Comparison of ENCODE assay signal across 8 mouse cellular contexts in the genomic region with DNA sequence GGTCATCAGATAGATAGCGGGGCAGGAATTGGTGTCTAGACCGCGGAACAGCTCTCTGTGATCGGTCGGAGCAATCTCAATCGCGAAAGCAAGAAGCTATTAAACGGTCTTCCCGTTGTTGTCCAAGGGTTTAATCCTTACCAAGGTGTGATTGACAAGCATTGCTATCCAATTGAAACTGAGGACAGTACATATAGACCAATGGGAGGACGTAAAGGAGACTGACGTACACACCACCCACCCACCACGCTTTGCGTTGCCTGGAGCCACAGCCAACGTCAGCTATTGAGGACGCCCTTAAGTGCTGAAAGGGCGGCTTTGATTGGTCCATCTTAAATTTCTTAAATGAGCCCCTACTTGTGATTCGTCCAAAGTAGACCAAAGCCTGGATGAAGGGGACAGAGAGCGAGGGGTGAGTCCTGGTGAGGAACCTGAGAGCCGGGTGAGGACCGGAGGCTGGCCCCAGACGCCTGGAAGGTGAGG. TPM values are rescaled to one million over a fixed set of nuclear protein-coding genes. Genes with fewer than 3 reads are reported as not detected.
A peak's percentile ranks its signal among the peaks of the same experiment; 100 is the strongest.
DNase-seq lines count a peak whose midpoint lies in the region; ATAC-seq and TF ChIP-seq lines count a peak whose summit lies in the region.

A gene (plus strand): TSS at position 295 of the 483 bp plus-strand sequence.

- TF ChIP-seq POLR2A in CH12.LX (IDR thresholded peaks at IDR 0.05; ENCODE audit: low read depth, low read length), result peak; percentile 67; the same call in 1 of the 2 replicates

- H3K36me3 ChIP-seq in CH12.LX (replicated peaks in 1 of 2; ENCODE audit: control insufficient read depth in 1 of 2, insufficient read depth in 1 of 2, low read length in 1 of 2), result no peaks in the 10 kb centered on the region
- H3K36me3 ChIP-seq in forebrain, embryonic 11.5 days (ENCODE audit: control insufficient read depth, insufficient read depth, low read length), result no peaks in the 10 kb centered on the region
- H3K36me3 ChIP-seq in heart, embryonic 16.5 days (ENCODE audit: control insufficient read depth, insufficient read depth), result no peaks in the 10 kb centered on the region
- H3K36me3 ChIP-seq in liver, embryonic 15.5 days (replicated peaks), result no peaks in the 10 kb centered on the region
- H3K36me3 ChIP-seq in neural tube, embryonic 12.5 days, result no peaks in the 10 kb centered on the region

- H3K27ac ChIP-seq in CH12.LX (ENCODE audit: insufficient read depth, low read depth), result no peak within 1 kb of the TSS
- peak within 1 kb of the TSS; percentile 69 for H3K27ac ChIP-seq in forebrain, embryonic 11.5 days (ENCODE audit: low read depth, low read length)
- H3K27ac ChIP-seq in heart, embryonic 16.5 days (ENCODE audit: low read length), result peak within 1 kb of the TSS; percentile 68
- H3K27ac ChIP-seq in liver, embryonic 15.5 days (replicated peaks), result peak within 1 kb of the TSS; percentile 76
- no peak within 1 kb of the TSS for H3K27ac ChIP-seq in neural tube, embryonic 12.5 days

- peak within 1 kb of the TSS; percentile 72 for H3K9ac ChIP-seq in CH12.LX (ENCODE audit: insufficient read depth, low read depth)
- H3K9ac ChIP-seq in forebrain, embryonic 11.5 days (ENCODE audit: low read length), result peak within 1 kb of the TSS; percentile 83
- peak within 1 kb of the TSS; percentile 79 for H3K9ac ChIP-seq in heart, embryonic 16.5 days (ENCODE audit: low read length)
- peak within 1 kb of the TSS; percentile 65 for H3K9ac ChIP-seq in liver, embryonic 15.5 days
- peak within 1 kb of the TSS; percentile 66 for H3K9ac ChIP-seq in neural tube, embryonic 12.5 days

- dilution Hi-C loops in CH12.LX (cut with MboI; ENCODE audit: extremely low pct_ligation_motif_present, extremely low pct_unique_long_range_greater_than_20kb, low sequenced_read_pairs), result no loop called here

- H3K27me3 ChIP-seq in CH12.LX (replicated peaks), result no peaks in the 10 kb centered on the region
- H3K27me3 ChIP-seq in forebrain, embryonic 11.5 days (ENCODE audit: control insufficient read depth, insufficient read depth, low read length), result no peaks in the 10 kb centered on the region
- no peaks in the 10 kb centered on the region for H3K27me3 ChIP-seq in heart, embryonic 16.5 days (ENCODE audit: control insufficient read depth, insufficient read depth, low read length)
- no peaks in the 10 kb centered on the region for H3K27me3 ChIP-seq in liver, embryonic 15.5 days
- H3K27me3 ChIP-seq in neural tube, embryonic 12.5 days (replicated peaks), result no peaks in the 10 kb centered on the region

- H3K4me1 ChIP-seq in CH12.LX (ENCODE audit: control insufficient read depth in 1 of 2, insufficient read depth in 2 of 2), result peaks cover 1 to 17% of the 10 kb centered on the region in 2 experiments; a peak in 3 of 4 replicates
- H3K4me1 ChIP-seq in forebrain, embryonic 11.5 days (replicated peaks; ENCODE audit: control insufficient read depth, insufficient read depth, low read length), result peaks cover 6% of the 10 kb centered on the region
- peaks cover 9% of the 10 kb centered on the region for H3K4me1 ChIP-seq in heart, embryonic 16.5 days (ENCODE audit: control insufficient read depth, insufficient read depth, low read length)
- peaks cover 18% of the 10 kb centered on the region for H3K4me1 ChIP-seq in liver, embryonic 15.5 days (replicated peaks)
- H3K4me1 ChIP-seq in neural tube, embryonic 12.5 days, result no peaks in the 10 kb centered on the region

- TF ChIP-seq RAD21 in CH12.LX (IDR thresholded peaks at IDR 0.05; ENCODE audit: low read depth, low read length), result no peak

- no peak for TF ChIP-seq EP300 in CH12.LX (IDR thresholded peaks at IDR 0.05; ENCODE audit: low read length)

- DNase-seq in CH12.LX (ENCODE audit: extremely low read depth), result peak; percentile 98
- DNase-seq in c-Kit-positive CD71-positive TER-119-negative erythroid progenitor cells, embryonic 14.5 days (ENCODE audit: low read depth), result peak; percentile 99
- peak; percentile 96 for DNase-seq in forebrain, embryonic 11.5 days (ENCODE audit: low spot score)
- peak; percentile 91 to 97 for DNase-seq in kidney, postnatal 36 days
- DNase-seq in telencephalon, adult 2 months (ENCODE audit: low read depth, low spot score), result peak; percentile 100

- under 1% methylated on average over 21 of the region's 21 CpGs for WGBS in forebrain, embryonic 11.5 days
- under 1% methylated on average over 21 of the region's 21 CpGs for WGBS in heart, embryonic 16.5 days
- 2% methylated on average over 21 of the region's 21 CpGs for WGBS in liver, embryonic 15.5 days (ENCODE audit: insufficient replicate concordance)
- WGBS in neural tube, embryonic 12.5 days, result under 1% methylated on average over 21 of the region's 21 CpGs

- H3K4me3 ChIP-seq in CH12.LX (replicated peaks in 1 of 3; ENCODE audit: low read depth in 2 of 3, low read length in 2 of 3, poor library complexity in 1 of 3), result peak within 1 kb of the TSS; percentile 69 to 75 (median 69)
- peak within 1 kb of the TSS; percentile 64 for H3K4me3 ChIP-seq in forebrain, embryonic 11.5 days (ENCODE audit: low read depth, low read length)
- peak within 1 kb of the TSS; percentile 64 for H3K4me3 ChIP-seq in heart, embryonic 16.5 days (ENCODE audit: low read length)
- peak within 1 kb of the TSS; percentile 67 for H3K4me3 ChIP-seq in liver, embryonic 15.5 days (replicated peaks)
- H3K4me3 ChIP-seq in neural tube, embryonic 12.5 days, result peak within 1 kb of the TSS; percentile 57

- H3K79me2 ChIP-seq in CH12.LX (replicated peaks; ENCODE audit: control insufficient read depth, extremely low read depth, insufficient read depth, poor library complexity, severe bottlenecking), result no peaks in the 10 kb centered on the region

- H3K4me2 ChIP-seq in CH12.LX (ENCODE audit: insufficient read depth, low read depth, poor library complexity, severe bottlenecking), result peak within 1 kb of the TSS; percentile 65
- H3K4me2 ChIP-seq in forebrain, embryonic 11.5 days (ENCODE audit: low read depth, low read length, severe bottlenecking), result peak within 1 kb of the TSS; percentile 67
- peak within 1 kb of the TSS; percentile 70 for H3K4me2 ChIP-seq in heart, embryonic 16.5 days (ENCODE audit: low read depth, low read length)
- peak within 1 kb of the TSS; percentile 83 for H3K4me2 ChIP-seq in liver, embryonic 15.5 days
- peak within 1 kb of the TSS; percentile 71 for H3K4me2 ChIP-seq in neural tube, embryonic 12.5 days (replicated peaks)

- H3K9me3 ChIP-seq in CH12.LX (replicated peaks; ENCODE audit: low read length), result no peaks in the 10 kb centered on the region
- no peaks in the 10 kb centered on the region for H3K9me3 ChIP-seq in forebrain, embryonic 11.5 days (ENCODE audit: control insufficient read depth, low read length)
- H3K9me3 ChIP-seq in heart, embryonic 16.5 days (replicated peaks; ENCODE audit: control insufficient read depth, low read length), result no peaks in the 10 kb centered on the region
- no peaks in the 10 kb centered on the region for H3K9me3 ChIP-seq in liver, embryonic 15.5 days (replicated peaks)
- H3K9me3 ChIP-seq in neural tube, embryonic 12.5 days, result no peaks in the 10 kb centered on the region

- no peak for TF ChIP-seq CTCF in CH12.LX (conservative IDR thresholded peaks at IDR 0.05 in 1 of 2, IDR thresholded peaks at IDR 0.05 in 1 of 2; ENCODE audit: low read depth in 2 of 2, low read length in 2 of 2)

- in situ Hi-C loops in CH12.LX (cut with MboI; ENCODE audit: low pct_ligation_motif_present, low pct_unique_long_range_greater_than_20kb, low sequenced_read_pairs), result no loop called here

- peak; percentile 100 for ATAC-seq in forebrain, embryonic 11.5 days (replicated peaks; ENCODE audit: low FRiP score)
- peak; percentile 100 for ATAC-seq in heart, embryonic 16.5 days (replicated peaks; ENCODE audit: extremely low read depth, insufficient read depth, low FRiP score)
- peak; percentile 100 for ATAC-seq in liver, embryonic 15.5 days (ENCODE audit: insufficient read depth)
- ATAC-seq in neural tube, embryonic 12.5 days (ENCODE audit: low FRiP score, low read depth), result peak; percentile 100

TF ChIP-seq in CH12.LX, 34 proteins besides CTCF, POLR2A, EP300 and RAD21 (continues in another document):
- TF ChIP-seq SIN3A (IDR thresholded peaks at IDR 0.05; ENCODE audit: low read length) (peak; percentile 52; the same call in 1 of the 2 replicates), CHD1 (IDR thresholded peaks at IDR 0.05; ENCODE audit: low read depth, low read length) (no peak), UBTF (IDR thresholded peaks at IDR 0.05; ENCODE audit: low read depth, low read length) (no peak), POLR2AphosphoS2 (IDR thresholded peaks at IDR 0.05; ENCODE audit: low read depth, low read length) (no peak), ELF1 (IDR thresholded peaks at IDR 0.05; ENCODE audit: low read depth, low read length) (peak; percentile 53; the same call in 1 of the 2 replicates), NRF1 (IDR thresholded peaks at IDR 0.05; ENCODE audit: low read depth, low read length) (0 out of 2 replicates have a peak, but pooled peaks have one; percentile 11), ZMIZ1 (IDR thresholded peaks at IDR 0.05; ENCODE audit: low read depth, low read length) (0 out of 2 replicates have a peak, but pooled peaks have one; percentile 54), ETS1 (conservative IDR thresholded peaks at IDR 0.05; ENCODE audit: low read depth, low read length) (no peak), PAX5 (IDR thresholded peaks at IDR 0.05; ENCODE audit: low read length) (no peak), MEF2A (IDR thresholded peaks at IDR 0.05; ENCODE audit: borderline replicate concordance, low read depth, low read length) (no peak), HCFC1 (IDR thresholded peaks at IDR 0.05; ENCODE audit: low read depth, low read length) (peak; percentile 59), RCOR1 (conservative IDR thresholded peaks at IDR 0.05; ENCODE audit: low read depth, low read length) (no peak), MAX (IDR thresholded peaks at IDR 0.05; ENCODE audit: low read length) (no peak; the same call in 1 of the 2 replicates), E2F4 (IDR thresholded peaks at IDR 0.05; ENCODE audit: insufficient replicate concordance, low read depth, low read length) (no peak), NELFE (IDR thresholded peaks at IDR 0.05; ENCODE audit: low read depth, low read length) (peak; percentile 37), ZC3H11A (IDR thresholded peaks at IDR 0.05; ENCODE audit: low read depth, low read length) (no peak), MAZ (IDR thresholded peaks at IDR 0.05; ENCODE audit: low read depth, low read length) (no peak), GABPA (IDR thresholded peaks at IDR 0.05; ENCODE audit: insufficient replicate concordance, low read depth, low read length) (peak; percentile 73)

RNA-seq across cellular contexts. Expression of the gene that starts here (rescaled TPM):
- total RNA-seq in CH12.LX (2012; rRNA removed) (3.1 and 3.2 TPM in 2 replicates), CH12.LX (2014; rRNA removed) (3.0 and 3.2 TPM in 2 replicates)
- polyA plus RNA-seq in CH12.LX (2012; ENCODE audit: insufficient read length, low read depth), result 2.6 and 2.7 TPM in 2 replicates
- polyA plus RNA-seq in forebrain, embryonic 11.5 days (2014; fragmentation: Nextera tagmentation; extraction: Ambion mirVana), result 13.9 and 16.2 TPM in 2 replicates
- 10.0 and 10.5 TPM in 2 replicates for polyA plus RNA-seq in heart, embryonic 16.5 days (2015; fragmentation: Nextera tagmentation; extraction: Ambion mirVana)
- polyA plus RNA-seq in liver, embryonic 15.5 days (2015; fragmentation: Nextera tagmentation; extraction: Ambion mirVana), result 3.5 and 3.6 TPM in 2 replicates
- 11.7 and 13.4 TPM in 2 replicates for polyA plus RNA-seq in neural tube, embryonic 12.5 days (2016; fragmentation: Nextera tagmentation; extraction: Ambion mirVana)

Comparison
In these comparisons a context has a peak if more than half of its experiments do, and no peak if none do; other contexts are left out.
1. H3K27ac ChIP-seq: peak in forebrain, embryonic 11.5 days (single experiment), heart, embryonic 16.5 days (single experiment) and liver, embryonic 15.5 days (single experiment); none in CH12.LX (single experiment) and neural tube, embryonic 12.5 days (single experiment).
2. Peak in every context shown above with its lines, with median percentiles within 50 percentile points of each other: DNase-seq, H3K4me2 ChIP-seq, H3K4me3 ChIP-seq, H3K9ac ChIP-seq and ATAC-seq.